Mouse (Mus musculus) forebrain, embryonic 11.5 days (tissue): ENCODE measurements around the gene Cd38. TPM values are rescaled to one million over a fixed set of nuclear protein-coding genes. Genes with fewer than 3 reads are reported as not detected.

ENCODE experiments used
- ATAC-seq: fragments of 200-750 bp; cut with Nextera tagmentation; replicated peaks from 2 replicates; pipeline ENCODE4 v1.8.0; 2017; ENCODE audit warnings: moderate TSS enrichment; ENCODE audit not compliant: low FRiP score
- DNase-seq: peaks from one replicate; pipeline ENCODE4 v3.0.0-alpha.2; 2017; ENCODE audit warnings: low spot score
- H3K27ac ChIP-seq: fragments of 300-500 bp; sonication (generic); 2 replicates; pipeline ENCODE4 v1.5.1; 2014; ENCODE audit warnings: low read depth, low read length
- H3K27me3 ChIP-seq: fragments of 300-500 bp; sonication (generic); 2 replicates; pipeline ENCODE4 v1.6.1; 2014; ENCODE audit warnings: mild to moderate bottlenecking, low read length, mixed read lengths; ENCODE audit not compliant: control insufficient read depth, insufficient read depth
- H3K36me3 ChIP-seq: fragments of 300-500 bp; sonication (generic); 2 replicates; pipeline ENCODE4 v1.6.1; 2014; ENCODE audit warnings: mild to moderate bottlenecking, low read length, moderate library complexity, mixed read lengths; ENCODE audit not compliant: control insufficient read depth, insufficient read depth
- H3K4me1 ChIP-seq: fragments of 300-500 bp; sonication (generic); replicated peaks from 2 replicates; pipeline ENCODE4 v1.6.1; 2014; ENCODE audit warnings: low read length, mixed read lengths; ENCODE audit not compliant: control insufficient read depth, insufficient read depth
- H3K4me2 ChIP-seq: fragments of 300-500 bp; sonication (generic); 2 replicates; pipeline ENCODE4 v1.6.1; 2014; ENCODE audit warnings: low read depth, mild to moderate bottlenecking, low read length, moderate library complexity, mixed read lengths; ENCODE audit not compliant: severe bottlenecking
- H3K4me3 ChIP-seq: fragments of 300-500 bp; sonication (generic); 2 replicates; pipeline ENCODE4 v1.5.1; 2014; ENCODE audit warnings: low read depth, low read length
- H3K9ac ChIP-seq: fragments of 300-500 bp; sonication (generic); 2 replicates; pipeline ENCODE4 v1.6.1; 2014; ENCODE audit warnings: low read length
- H3K9me3 ChIP-seq: fragments of 300-500 bp; sonication (generic); 2 replicates; pipeline ENCODE4 v1.6.1; 2016; ENCODE audit warnings: low read length, mixed read lengths; ENCODE audit not compliant: control insufficient read depth
- WGBS: fragments of 180-500 bp; shearing (Covaris S2); extraction: QIAGEN DNeasy Blood & Tissue Kit; methylation state at CpG from one replicate; pipeline ENCODE4 v1.1.7; 2014; 5-methylcytosine and 5-hydroxymethylcytosine counted together
- polyA plus RNA-seq: library from polyadenylated mRNA; unstranded; fragments of >200 nt; fragmentation: Nextera tagmentation; extraction: Ambion mirVana; gene quantifications from 2 replicates; pipeline ENCODE4 v1.2.1, GENCODE M21; 2014

Cd38 gene
- polyA plus RNA-seq, 1 experiment from 2014 or later = 6.3 TPM

DNA sequence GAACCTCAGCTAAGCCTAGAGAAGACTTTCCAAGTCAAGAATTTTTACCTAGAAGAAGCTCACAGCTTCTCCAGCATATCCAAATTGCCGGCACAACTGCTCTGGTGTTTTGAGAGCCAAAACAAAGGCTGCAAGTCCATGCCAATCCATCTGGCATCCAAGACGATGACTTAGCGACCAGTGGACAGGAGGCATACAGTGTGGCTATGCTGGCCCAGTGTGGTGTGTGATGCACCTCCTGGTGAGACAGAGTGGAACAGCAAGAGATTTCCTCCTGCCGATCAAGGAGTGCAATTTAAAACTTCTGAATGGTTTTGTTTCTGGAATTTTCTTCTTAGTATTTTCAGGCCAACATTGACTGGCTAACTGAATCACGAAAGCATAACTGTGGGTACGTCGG is 31.8 kb upstream of the Cd38 start:
- Histone ChIP-seq H3K27me3 (no peaks in the 10 kb centered on the region), H3K9ac (no peak overlapping the region), H3K9me3 (no peaks in the 10 kb centered on the region; the same call in 1 of the 2 replicates), H3K36me3 (no peaks in the 10 kb centered on the region), H3K4me2 (no peak overlapping the region), H3K4me3 (no peak overlapping the region), H3K4me1 (no peaks in the 10 kb centered on the region), H3K27ac (no peak overlapping the region)
- no peak for ATAC-seq
- WGBS = 93% methylated on average over 7 of the region's 7 CpGs
- no peak for DNase-seq

DNA sequence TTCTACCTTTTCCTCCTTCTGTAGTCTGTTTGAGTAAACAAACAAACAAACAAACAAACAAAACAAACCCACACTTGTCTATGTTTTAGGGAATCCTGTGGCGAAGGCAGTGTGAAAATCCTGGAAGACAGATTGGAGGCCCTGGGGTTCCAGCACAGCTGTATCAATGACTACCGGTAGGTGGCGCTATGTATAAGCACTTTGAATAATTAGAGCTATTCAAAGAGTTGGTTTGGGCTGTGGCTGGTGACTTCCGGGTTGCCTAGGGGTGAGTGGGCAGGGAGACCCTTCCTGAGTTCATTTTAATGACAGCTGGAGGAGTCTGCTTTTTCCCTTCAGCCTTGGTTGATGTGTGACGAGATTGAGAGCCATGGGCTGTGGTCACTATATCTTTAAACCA is 31.0 kb upstream of the Cd38 start:
- no peaks in the 10 kb centered on the region; the same call in 1 of the 2 replicates for H3K9me3 ChIP-seq
- WGBS = 49% methylated on average over 5 of the region's 5 CpGs
- no peaks in the 10 kb centered on the region for H3K36me3 ChIP-seq
- H3K9ac ChIP-seq = no peak overlapping the region
- ATAC-seq (0 out of 2 replicates have a peak, but pooled peaks have one; percentile 30), DNase-seq (peak; percentile 70)
- H3K4me1 ChIP-seq = no peaks in the 10 kb centered on the region
- no peak overlapping the region for H3K4me2 ChIP-seq
- no peak overlapping the region for H3K4me3 ChIP-seq
- no peak overlapping the region for H3K27ac ChIP-seq
- H3K27me3 ChIP-seq = no peaks in the 10 kb centered on the region

DNA sequence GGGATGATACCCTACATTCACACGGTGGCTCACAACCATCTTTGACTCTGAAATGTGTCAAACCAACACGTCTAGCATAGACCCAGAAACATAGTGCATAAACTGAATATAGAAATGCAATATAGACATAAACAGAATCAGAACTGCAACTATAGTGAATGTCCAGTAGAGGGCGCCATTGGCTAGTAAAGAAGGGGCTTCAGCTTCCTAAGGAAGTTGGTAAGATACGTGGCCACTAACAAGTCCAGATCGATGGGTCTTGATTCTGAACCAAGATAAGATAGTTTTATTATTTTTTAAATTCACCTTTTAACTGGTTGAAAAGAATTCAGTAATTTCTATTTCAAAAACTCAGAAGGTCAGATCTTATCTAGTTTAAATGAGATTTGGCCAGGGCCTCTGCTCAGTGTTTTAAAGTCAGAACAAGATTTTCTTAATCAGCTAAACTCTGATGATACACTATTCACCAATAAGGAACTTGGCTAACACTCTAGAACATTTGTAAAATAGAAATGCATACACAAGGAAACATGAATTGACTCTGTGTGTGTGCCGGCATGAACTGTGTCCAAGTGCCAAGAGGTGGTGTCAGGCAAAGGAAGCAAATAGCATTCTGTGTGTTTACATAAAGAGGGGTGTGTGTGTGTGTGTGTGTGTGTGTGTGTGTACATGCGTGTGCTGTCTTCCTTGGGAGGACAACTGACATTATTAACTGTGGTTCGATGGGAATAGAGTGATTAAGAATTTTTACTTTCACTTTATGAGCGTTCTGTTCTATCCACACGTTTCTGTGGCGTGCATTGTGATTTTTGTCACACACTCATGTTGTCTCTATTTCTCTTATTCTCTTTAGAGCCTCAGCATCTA is 27.0 kb upstream of the Cd38 start:
- 55% methylated on average over 11 of the region's 11 CpGs for WGBS
- no peak; the same call in 1 of the 2 replicates for ATAC-seq

DNA sequence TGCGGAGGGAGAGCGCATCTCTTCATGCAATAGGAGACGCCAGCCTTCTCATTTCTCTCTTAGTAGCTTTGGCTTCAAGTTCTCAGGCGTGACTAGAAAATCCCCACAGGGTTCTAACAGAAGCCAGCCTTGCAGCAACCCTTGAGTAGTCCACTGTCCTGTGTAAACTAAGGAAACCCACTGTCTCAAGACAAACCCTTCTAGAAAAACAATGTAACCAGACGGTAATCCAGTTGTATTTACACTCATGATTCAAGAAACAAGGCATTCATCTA is 26.4 kb upstream of the Cd38 start:
- ATAC-seq (no peak), DNase-seq (no peak)
- H3K9me3 ChIP-seq = no peaks in the 10 kb centered on the region
- H3K27ac ChIP-seq = no peak overlapping the region
- 78% methylated on average over 5 of the region's 5 CpGs for WGBS
- H3K4me2 ChIP-seq = no peak overlapping the region
- no peaks in the 10 kb centered on the region for H3K36me3 ChIP-seq
- H3K4me1 ChIP-seq = no peaks in the 10 kb centered on the region
- no peak overlapping the region for H3K4me3 ChIP-seq
- no peak overlapping the region for H3K9ac ChIP-seq
- no peaks in the 10 kb centered on the region for H3K27me3 ChIP-seq

More for the DNA sequence above, 27.0 kb upstream of the Cd38 start:
- Histone ChIP-seq H3K27ac (no peak overlapping the region), H3K4me3 (no peak overlapping the region), H3K36me3 (no peaks in the 10 kb centered on the region), H3K9me3 (no peaks in the 10 kb centered on the region), H3K4me1 (no peaks in the 10 kb centered on the region), H3K4me2 (no peak overlapping the region), H3K9ac (no peak overlapping the region), H3K27me3 (no peaks in the 10 kb centered on the region)
- peak; percentile 65 for DNase-seq

DNA sequence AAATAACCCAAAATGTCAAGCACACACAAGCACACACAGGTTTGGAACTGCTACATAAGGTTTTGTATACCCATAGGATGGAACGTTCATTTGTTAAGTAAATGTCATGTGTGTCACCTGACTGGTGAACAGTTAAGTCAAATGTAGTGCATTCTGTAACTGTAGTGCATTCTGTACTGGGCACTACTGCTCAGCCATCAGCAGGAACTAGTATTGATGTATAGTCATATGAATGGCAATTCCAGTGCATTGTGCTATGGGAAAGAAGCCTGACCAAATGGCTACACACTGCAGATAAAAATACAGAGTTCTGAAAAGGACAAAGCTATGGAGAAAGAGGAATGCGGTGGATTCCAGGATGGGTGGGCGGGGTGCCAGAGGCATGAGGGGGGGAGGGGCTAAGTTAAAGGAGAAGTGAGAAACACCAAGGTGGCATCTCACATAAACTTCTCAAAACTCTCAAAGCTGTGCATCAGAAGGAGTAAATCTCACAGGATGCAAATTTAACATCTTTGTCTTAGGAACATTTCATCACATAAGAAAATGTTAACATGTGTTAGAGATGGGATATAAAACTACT is 25.7 kb upstream of the Cd38 start:
- no peak for ATAC-seq
- 72% methylated on average over 3 of the region's 3 CpGs for WGBS
- H3K9ac ChIP-seq = no peak overlapping the region

DNA sequence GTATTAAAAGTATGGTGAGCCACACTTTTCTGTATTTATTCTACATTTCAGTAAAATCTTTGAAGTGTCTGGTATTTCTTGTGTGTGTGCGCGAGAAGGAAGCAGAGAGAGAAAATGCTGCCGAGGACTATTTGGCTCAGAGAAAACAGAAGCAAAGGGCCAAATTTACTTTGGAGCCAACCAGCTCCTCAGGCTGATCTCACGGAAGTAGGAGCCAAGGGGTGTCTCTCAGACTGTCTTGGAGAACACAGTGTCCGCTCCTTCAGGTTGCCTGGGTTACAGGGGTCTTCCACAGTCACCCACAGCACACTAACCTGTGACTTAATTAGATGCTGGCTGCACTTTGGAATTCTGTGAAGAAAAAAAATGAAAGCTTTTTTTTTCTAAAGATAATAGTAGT is 23.3 kb upstream of the Cd38 start:
- ATAC-seq (no peak), DNase-seq (no peak)
- no peak overlapping the region for H3K4me2 ChIP-seq
- no peak overlapping the region for H3K27ac ChIP-seq
- H3K4me1 ChIP-seq = no peaks in the 10 kb centered on the region
- WGBS = 94% methylated on average over 5 of the region's 5 CpGs
- no peaks in the 10 kb centered on the region for H3K27me3 ChIP-seq
- H3K9me3 ChIP-seq = no peaks in the 10 kb centered on the region
- H3K36me3 ChIP-seq = no peaks in the 10 kb centered on the region
- H3K4me3 ChIP-seq = no peak overlapping the region
- H3K9ac ChIP-seq = no peak overlapping the region

More for the DNA sequence above, 25.7 kb upstream of the Cd38 start:
- H3K4me3 ChIP-seq = no peak overlapping the region
- H3K4me2 ChIP-seq = no peak overlapping the region
- H3K27me3 ChIP-seq = no peaks in the 10 kb centered on the region
- no peak for DNase-seq
- no peaks in the 10 kb centered on the region for H3K9me3 ChIP-seq
- no peaks in the 10 kb centered on the region for H3K36me3 ChIP-seq
- no peak overlapping the region for H3K27ac ChIP-seq
- H3K4me1 ChIP-seq = no peaks in the 10 kb centered on the region

DNA sequence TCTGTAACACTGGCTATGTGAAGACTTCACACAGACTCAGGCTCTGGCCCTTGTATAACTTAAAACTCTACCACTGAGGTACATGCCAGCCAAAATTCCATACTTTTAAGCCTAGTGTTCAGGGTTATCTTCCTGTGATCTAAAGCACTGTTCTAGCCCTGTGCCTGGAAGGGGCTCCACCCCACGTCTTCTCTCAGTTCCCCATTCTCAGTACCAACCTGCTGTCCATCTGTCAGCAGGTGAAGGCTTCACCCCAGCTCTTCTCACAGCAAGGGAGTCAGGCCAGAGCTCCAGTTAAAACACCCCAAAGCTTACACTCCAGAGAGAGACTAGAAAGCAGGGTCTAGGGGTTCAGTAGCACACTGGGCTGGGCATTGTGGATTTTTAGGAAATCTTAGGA is 22.7 kb upstream of the Cd38 start:
- DNase-seq (no peak), ATAC-seq (no peak)
- Histone ChIP-seq H3K4me2 (no peak overlapping the region), H3K9ac (no peak overlapping the region), H3K27ac (no peak overlapping the region), H3K27me3 (no peaks in the 10 kb centered on the region), H3K36me3 (no peaks in the 10 kb centered on the region), H3K4me3 (no peak overlapping the region), H3K9me3 (no peaks in the 10 kb centered on the region), H3K4me1 (no peaks in the 10 kb centered on the region)
- 83% methylated on average over 1 of the region's 1 CpGs for WGBS

DNA sequence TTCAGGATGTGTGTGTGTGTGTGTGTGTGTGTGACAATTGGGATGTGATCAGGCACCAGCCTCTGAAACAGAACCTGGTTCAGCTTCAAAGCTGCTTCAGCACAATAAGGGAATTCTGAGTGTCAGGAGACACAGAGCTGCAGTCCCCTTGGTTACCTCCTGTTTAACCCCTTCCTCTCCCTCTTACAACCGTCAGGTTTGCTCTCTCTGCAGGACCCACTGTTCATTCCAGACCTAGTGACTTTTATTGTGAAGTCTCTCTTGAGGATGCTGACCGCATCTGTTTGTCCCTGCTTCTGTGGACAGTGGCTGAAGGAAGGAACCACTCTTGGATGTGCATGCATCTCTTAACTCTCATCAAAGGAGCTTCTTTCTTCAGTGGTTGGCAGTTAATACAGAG is 22.1 kb upstream of the Cd38 start:
- no peak for DNase-seq
- no peak for ATAC-seq

DNA sequence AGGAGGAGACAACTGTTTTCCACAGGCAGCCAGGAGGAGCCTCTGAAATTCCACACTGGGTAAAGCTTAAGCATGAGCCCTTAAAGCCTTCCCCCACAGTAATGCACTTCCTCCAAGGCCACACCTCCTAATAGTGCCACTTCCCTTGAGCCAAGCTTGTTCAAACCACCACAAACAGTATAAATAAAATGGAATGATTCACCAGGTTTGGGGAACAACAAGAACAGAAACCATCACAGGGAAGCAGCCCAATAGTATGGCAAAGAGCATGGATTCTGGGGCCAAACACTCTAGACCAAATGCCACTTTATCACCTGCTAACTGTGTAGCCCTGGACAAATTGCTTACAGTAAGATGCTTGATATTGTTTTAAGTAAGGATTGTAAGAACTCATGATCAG is 20.8 kb upstream of the Cd38 start:
- no peak for ATAC-seq
- Histone ChIP-seq H3K27ac (no peak overlapping the region), H3K9me3 (no peaks in the 10 kb centered on the region), H3K36me3 (no peaks in the 10 kb centered on the region), H3K4me1 (no peaks in the 10 kb centered on the region), H3K4me3 (no peak overlapping the region), H3K4me2 (no peak overlapping the region), H3K9ac (no peak overlapping the region), H3K27me3 (no peaks in the 10 kb centered on the region)
- DNase-seq = no peak

More for the DNA sequence above, 22.1 kb upstream of the Cd38 start:
- Histone ChIP-seq H3K4me3 (no peak overlapping the region), H3K36me3 (no peaks in the 10 kb centered on the region), H3K27me3 (no peaks in the 10 kb centered on the region), H3K9ac (no peak overlapping the region), H3K27ac (no peak overlapping the region), H3K9me3 (no peaks in the 10 kb centered on the region), H3K4me1 (no peaks in the 10 kb centered on the region), H3K4me2 (no peak overlapping the region)
- 22% methylated on average over 2 of the region's 2 CpGs for WGBS
